Mouse (Mus musculus) hindbrain, postnatal 0 days (tissue): Measurements from ENCODE around the gene Fxn. TPM values are rescaled to one million over a fixed set of nuclear protein-coding genes. Genes with fewer than 3 reads are reported as not detected.

Experiments
- ATAC-seq: fragments of 200-750 bp; cut with Nextera tagmentation; 2 replicates; pipeline ENCODE4 v1.8.0; 2017; ENCODE audit warnings: mild to moderate bottlenecking, moderate TSS enrichment, moderate library complexity
- DNase-seq: peaks from one replicate; pipeline ENCODE4 v3.0.0-alpha.2; 2015; ENCODE audit warnings: low spot score
- H3K27ac ChIP-seq: fragments of 300-500 bp; sonication (generic); 2 replicates; pipeline ENCODE4 v1.5.1; 2014; ENCODE audit warnings: mild to moderate bottlenecking
- H3K27me3 ChIP-seq: fragments of 300-500 bp; sonication (generic); 2 replicates; pipeline ENCODE4 v1.6.1; 2014; ENCODE audit warnings: low read length, mixed read lengths; ENCODE audit not compliant: insufficient read depth
- H3K36me3 ChIP-seq: fragments of 300-500 bp; sonication (generic); 2 replicates; pipeline ENCODE4 v1.6.1; 2014; ENCODE audit warnings: low read length, mixed read lengths; ENCODE audit not compliant: insufficient read depth
- H3K4me1 ChIP-seq: fragments of 300-500 bp; sonication (generic); 2 replicates; pipeline ENCODE4 v1.6.1; 2014; ENCODE audit warnings: antibody characterized with exemption, low read length, mixed read lengths; ENCODE audit not compliant: insufficient read depth
- H3K4me2 ChIP-seq: fragments of 300-500 bp; sonication (generic); 2 replicates; pipeline ENCODE4 v1.6.1; 2014; ENCODE audit warnings: low read depth, mild to moderate bottlenecking, low read length, moderate library complexity, mixed read lengths
- H3K4me3 ChIP-seq: fragments of 300-500 bp; sonication (generic); 2 replicates; pipeline ENCODE4 v1.5.1; 2014; ENCODE audit warnings: low read length
- H3K9ac ChIP-seq: fragments of 300-500 bp; sonication (generic); replicated peaks from 2 replicates; pipeline ENCODE4 v1.6.1; 2014; ENCODE audit warnings: mild to moderate bottlenecking, low read length, moderate library complexity, mixed read lengths
- H3K9me3 ChIP-seq: fragments of 300-500 bp; sonication (generic); 2 replicates; pipeline ENCODE4 v1.6.1; 2016; ENCODE audit warnings: low read length, mixed read lengths
- CTCF ChIP-seq: IDR thresholded peaks from 2 replicates; pipeline ENCODE4 v1.5.1; 2016; ENCODE audit warnings: antibody characterized with exemption, control low read depth, low read depth
- WGBS: fragments of 180-500 bp; shearing (Covaris S2); extraction: QIAGEN DNeasy Blood & Tissue Kit; methylation state at CpG from one replicate; pipeline ENCODE4 v1.1.7; 2014; 5-methylcytosine and 5-hydroxymethylcytosine counted together
- polyA plus RNA-seq: library from polyadenylated mRNA; unstranded; fragments of >200 nt; fragmentation: Nextera tagmentation; extraction: Ambion mirVana; gene quantifications from 2 replicates; pipeline ENCODE4 v1.2.1, GENCODE M21; 2015
- total RNA-seq: library from RNA; depleted of rRNA; stranded (reverse); fragments of >200 nt; gene quantifications from 2 replicates; pipeline ENCODE4 v1.2.3, GENCODE M21; 2014

Gene Fxn
- total and polyA plus RNA-seq, 2 experiments from 2014 or later, result 28.5 to 47.7 TPM

DNA sequence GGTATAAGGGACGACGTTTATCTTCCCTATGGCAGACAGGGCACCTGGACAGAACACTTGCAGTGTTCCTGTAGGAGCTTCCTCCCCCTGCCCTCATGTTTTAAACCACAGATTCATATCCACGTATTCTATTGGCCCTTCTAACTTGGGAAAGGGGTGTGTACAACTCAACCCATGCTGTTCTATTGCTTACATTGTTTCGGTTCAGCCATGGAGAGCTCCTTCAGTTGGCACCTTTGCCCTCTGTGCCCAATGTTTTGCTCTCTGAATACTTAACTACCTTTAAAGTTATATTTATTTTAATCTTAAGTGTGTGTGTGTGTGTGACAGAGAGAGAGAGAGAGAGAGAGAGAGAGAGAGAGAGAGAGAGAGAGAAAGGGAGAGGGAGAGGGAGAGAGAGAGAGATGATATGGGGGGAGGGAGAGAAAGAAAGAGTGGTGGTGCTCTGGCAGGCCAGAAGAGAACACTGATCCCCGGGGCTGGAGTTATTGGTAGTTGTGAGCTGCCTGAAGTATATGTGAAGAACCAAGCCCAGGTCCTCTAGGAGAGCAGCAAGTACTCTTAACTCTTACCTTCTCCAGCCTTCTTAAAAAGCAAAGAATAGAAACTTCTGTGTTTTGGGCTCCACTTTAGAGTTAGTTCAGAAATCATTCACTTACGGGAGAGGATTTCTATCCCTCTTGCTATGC lies 41.0 kb upstream of the Fxn start:
- Histone ChIP-seq H3K9ac (no peak overlapping the region), H3K4me2 (no peak overlapping the region), H3K27ac (no peak overlapping the region), H3K36me3 (no peaks in the 10 kb centered on the region), H3K9me3 (no peaks in the 10 kb centered on the region), H3K4me3 (no peak overlapping the region), H3K4me1 (0 out of 2 replicates have a peak, but pooled peaks cover 7% of the 10 kb centered on the region), H3K27me3 (no peaks in the 10 kb centered on the region)
- TF ChIP-seq CTCF, result no peak
- DNase-seq (no peak), ATAC-seq (no peak)
- 90% methylated on average over 6 of the region's 6 CpGs for WGBS

DNA sequence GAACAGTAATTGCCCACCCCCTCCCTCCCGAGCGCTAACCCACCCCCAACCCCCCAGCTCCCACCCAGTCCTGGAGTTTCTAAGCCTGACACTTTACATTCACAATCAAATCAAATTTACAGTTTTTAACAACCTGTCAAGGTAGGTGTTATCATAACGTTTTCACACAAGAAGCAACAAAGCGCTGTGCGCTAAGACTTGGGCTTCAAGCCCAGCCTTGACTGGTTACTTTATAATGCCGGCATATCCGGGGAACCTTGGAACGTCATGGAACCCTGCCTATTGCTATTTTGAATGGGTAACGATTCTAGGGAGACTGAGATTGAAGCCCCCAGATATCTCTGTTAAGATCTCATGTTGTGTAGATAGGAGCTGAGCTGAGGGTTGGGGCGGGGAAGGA lies 37.8 kb upstream of the Fxn start:
- no peak overlapping the region for H3K9ac ChIP-seq
- H3K9me3 ChIP-seq, result no peaks in the 10 kb centered on the region
- DNase-seq (no peak), ATAC-seq (no peak)
- H3K36me3 ChIP-seq, result no peaks in the 10 kb centered on the region
- no peak for TF ChIP-seq CTCF
- H3K27ac ChIP-seq, result no peak overlapping the region
- H3K4me2 ChIP-seq, result no peak overlapping the region
- no peak overlapping the region for H3K4me3 ChIP-seq
- no peaks in the 10 kb centered on the region for H3K27me3 ChIP-seq
- 75% methylated on average over 10 of the region's 10 CpGs for WGBS
- H3K4me1 ChIP-seq, result 0 out of 2 replicates have a peak, but pooled peaks cover 4% of the 10 kb centered on the region

DNA sequence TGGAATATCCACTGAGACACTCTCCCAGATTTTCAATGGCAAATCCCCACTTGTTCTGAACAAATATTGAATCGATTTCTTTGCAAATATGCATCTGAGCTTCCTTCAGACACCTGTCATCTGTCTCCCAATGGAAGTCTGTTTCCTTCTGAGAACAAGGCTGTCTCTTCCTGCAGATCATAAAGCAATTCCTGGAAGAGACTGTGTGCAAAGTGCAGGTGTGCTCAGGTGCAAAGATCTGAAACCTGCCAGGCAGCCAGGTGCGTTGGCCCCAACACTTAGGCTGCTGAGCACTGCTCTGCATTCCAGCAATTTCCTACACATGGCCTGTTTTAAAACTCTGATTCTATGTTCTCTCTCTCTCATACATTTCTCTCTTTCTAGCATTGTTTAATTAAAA lies 37.3 kb upstream of the Fxn start:
- no peak for ATAC-seq
- H3K9me3 ChIP-seq, result no peaks in the 10 kb centered on the region
- no peak overlapping the region for H3K4me2 ChIP-seq
- no peak for DNase-seq
- TF ChIP-seq CTCF, result no peak
- no peak overlapping the region for H3K9ac ChIP-seq
- H3K27ac ChIP-seq, result no peak overlapping the region
- H3K4me1 ChIP-seq, result 0 out of 2 replicates have a peak, but pooled peaks cover 4% of the 10 kb centered on the region
- no peak overlapping the region for H3K4me3 ChIP-seq
- WGBS, result 82% methylated on average over 2 of the region's 2 CpGs
- H3K36me3 ChIP-seq, result no peaks in the 10 kb centered on the region
- H3K27me3 ChIP-seq, result no peaks in the 10 kb centered on the region

DNA sequence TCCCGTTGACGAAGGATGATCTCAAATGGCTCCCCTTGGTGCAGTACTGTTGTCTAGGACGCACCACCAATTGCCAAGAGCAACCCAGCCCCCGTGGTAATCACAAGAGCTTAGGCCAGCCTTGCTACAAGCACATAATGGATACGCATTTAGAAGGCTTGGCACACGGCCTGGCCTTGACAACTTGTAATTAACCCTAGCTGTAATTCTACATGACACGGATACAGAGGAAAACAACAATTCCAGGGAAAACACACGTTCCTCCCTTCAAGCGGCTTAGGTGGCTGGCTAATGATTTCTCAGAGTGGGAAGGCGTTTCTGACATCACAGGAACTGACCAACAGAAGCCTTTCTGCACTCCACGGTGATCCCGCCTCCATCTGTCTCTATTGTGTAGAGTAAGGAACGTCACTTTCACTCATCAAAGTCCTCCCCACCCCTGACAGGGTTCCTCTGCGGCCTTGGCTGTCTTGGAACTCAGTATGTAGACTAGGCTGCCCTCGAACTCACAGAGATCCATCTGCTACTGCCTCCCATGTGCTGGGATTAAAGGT lies 36.7 kb upstream of the Fxn start:
- Histone ChIP-seq H3K4me1 (0 out of 2 replicates have a peak, but pooled peaks cover 4% of the 10 kb centered on the region), H3K9me3 (no peaks in the 10 kb centered on the region), H3K4me2 (peak overlapping the region; percentile 3; the same call in 1 of the 2 replicates), H3K27me3 (no peaks in the 10 kb centered on the region), H3K9ac (no peak overlapping the region), H3K36me3 (no peaks in the 10 kb centered on the region), H3K27ac (no peak overlapping the region), H3K4me3 (no peak overlapping the region)
- TF ChIP-seq CTCF, result no peak
- WGBS, result 33% methylated on average over 15 of the region's 15 CpGs
- DNase-seq (peak; percentile 75), ATAC-seq (peak; percentile 82)

DNA sequence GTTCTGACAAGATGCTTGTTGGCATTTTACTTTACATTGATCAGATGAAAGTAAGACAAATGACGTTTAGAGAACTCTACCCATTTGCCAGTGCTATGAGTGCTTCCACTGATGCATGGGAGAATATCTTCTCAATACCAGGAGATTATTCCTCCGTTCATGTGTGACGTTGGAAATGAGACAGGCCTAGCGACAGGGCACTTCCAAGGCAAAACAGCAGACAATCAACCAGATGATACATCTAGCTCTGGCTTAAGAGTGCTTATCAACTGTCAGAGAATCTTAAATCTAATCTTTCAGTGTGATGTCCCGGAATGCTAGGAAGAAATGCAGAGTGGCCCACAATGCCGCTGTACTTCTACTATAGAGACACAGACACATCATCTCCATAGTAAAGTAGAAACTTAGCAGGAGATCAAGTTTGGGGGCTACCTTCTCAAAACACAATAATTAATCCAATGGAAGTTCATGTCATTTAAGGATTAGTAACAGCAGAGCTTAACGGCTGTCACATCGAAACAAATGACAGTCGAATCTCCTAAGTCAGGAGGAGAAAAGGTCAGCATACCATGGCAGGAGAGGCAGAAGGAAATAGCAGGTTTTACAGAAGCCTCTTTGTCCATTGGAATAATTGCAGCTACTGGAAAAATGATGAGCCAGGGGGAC lies 35.8 kb upstream of the Fxn start:
- Histone ChIP-seq H3K4me1 (0 out of 2 replicates have a peak, but pooled peaks cover 4% of the 10 kb centered on the region), H3K36me3 (no peaks in the 10 kb centered on the region), H3K27ac (no peak overlapping the region), H3K4me3 (no peak overlapping the region), H3K4me2 (no peak overlapping the region), H3K9ac (no peak overlapping the region), H3K9me3 (no peaks in the 10 kb centered on the region), H3K27me3 (no peaks in the 10 kb centered on the region)
- no peak for TF ChIP-seq CTCF
- ATAC-seq, result no peak
- DNase-seq, result no peak
- WGBS, result 71% methylated on average over 9 of the region's 9 CpGs

DNA sequence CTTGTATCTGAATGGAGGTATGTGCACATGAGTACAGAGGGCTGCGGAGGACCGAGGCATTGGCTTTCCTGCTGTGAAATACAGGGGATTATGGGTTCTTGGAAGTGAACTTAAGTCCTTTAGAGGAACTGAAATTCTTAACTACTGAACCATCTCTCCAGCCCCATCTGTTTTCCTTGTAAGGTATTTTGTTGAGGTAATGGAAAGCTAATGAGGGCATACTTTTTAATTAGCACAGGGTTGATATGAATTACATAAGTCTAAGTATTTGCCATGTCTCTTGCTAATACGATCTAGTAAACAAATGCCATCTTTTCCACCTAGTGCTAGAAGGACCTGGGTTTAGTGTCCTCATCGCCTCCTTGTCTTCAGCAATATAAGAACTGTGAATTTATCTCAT lies 34.8 kb upstream of the Fxn start:
- no peak for DNase-seq
- TF ChIP-seq CTCF, result no peak
- no peak overlapping the region for H3K27ac ChIP-seq
- no peak overlapping the region for H3K4me2 ChIP-seq
- no peaks in the 10 kb centered on the region for H3K36me3 ChIP-seq
- H3K9ac ChIP-seq, result no peak overlapping the region
- ATAC-seq, result no peak
- no peaks in the 10 kb centered on the region for H3K9me3 ChIP-seq
- H3K27me3 ChIP-seq, result no peaks in the 10 kb centered on the region
- WGBS, result 82% methylated on average over 4 of the region's 4 CpGs
- 0 out of 2 replicates have a peak, but pooled peaks cover 4% of the 10 kb centered on the region for H3K4me1 ChIP-seq
- no peak overlapping the region for H3K4me3 ChIP-seq
